Mouse (Mus musculus) heart, embryonic 16.5 days (tissue): ENCODE measurements around the gene Asb2. TPM values are rescaled to one million over a fixed set of nuclear protein-coding genes. Genes with fewer than 3 reads are reported as not detected.

Experiments used
- ATAC-seq: fragments of 200-750 bp; cut with Nextera tagmentation; replicated peaks from 2 replicates; pipeline ENCODE4 v1.8.0; 2017; ENCODE audit warnings: moderate number of reproducible peaks; ENCODE audit not compliant: insufficient read depth, low FRiP score; ENCODE audit errors: extremely low read depth
- H3K27ac ChIP-seq: fragments of 300-500 bp; sonication (generic); 2 replicates; pipeline ENCODE4 v1.5.1; 2014; ENCODE audit warnings: mild to moderate bottlenecking, low read length, control low read depth, moderate library complexity
- H3K27me3 ChIP-seq: fragments of 300-500 bp; sonication (generic); 2 replicates; pipeline ENCODE4 v1.6.1; 2014; ENCODE audit warnings: low read length, mixed read lengths; ENCODE audit not compliant: control insufficient read depth, insufficient read depth
- H3K36me3 ChIP-seq: fragments of 300-500 bp; sonication (generic); 2 replicates; pipeline ENCODE4 v1.6.1; 2014; ENCODE audit not compliant: control insufficient read depth, insufficient read depth
- H3K4me1 ChIP-seq: fragments of 300-500 bp; sonication (generic); 2 replicates; pipeline ENCODE4 v1.6.1; 2014; ENCODE audit warnings: low read length, mixed read lengths; ENCODE audit not compliant: control insufficient read depth, insufficient read depth
- H3K4me2 ChIP-seq: fragments of 300-500 bp; sonication (generic); 2 replicates; pipeline ENCODE4 v1.6.1; 2014; ENCODE audit warnings: low read depth, mild to moderate bottlenecking, control low read depth, low read length
- H3K4me3 ChIP-seq: fragments of 300-500 bp; sonication (generic); 2 replicates; pipeline ENCODE4 v1.5.1; 2014; ENCODE audit warnings: mild to moderate bottlenecking, control low read depth, low read length
- H3K9ac ChIP-seq: fragments of 300-500 bp; sonication (generic); 2 replicates; pipeline ENCODE4 v1.6.1; 2014; ENCODE audit warnings: low read length, control low read depth
- H3K9me3 ChIP-seq: fragments of 300-500 bp; sonication (generic); replicated peaks from 2 replicates; pipeline ENCODE4 v1.6.1; 2016; ENCODE audit warnings: low read length; ENCODE audit not compliant: control insufficient read depth
- WGBS: fragments of 180-500 bp; shearing (Covaris S2); extraction: QIAGEN DNeasy Blood & Tissue Kit; methylation state at CpG from one replicate; pipeline ENCODE4 v1.1.7; 2014; 5-methylcytosine and 5-hydroxymethylcytosine counted together
- polyA plus RNA-seq: library from polyadenylated mRNA; unstranded; fragments of >200 nt; fragmentation: Nextera tagmentation; extraction: Ambion mirVana; gene quantifications from 2 replicates; pipeline ENCODE4 v1.2.1, GENCODE M21; 2015

Gene Asb2
- polyA plus RNA-seq, 1 experiment from 2014 or later, result 264 TPM

GRCm38 (mm10) chr12:103353538-103353937, 2.3 kb downstream of the Asb2 start:
- H3K4me2 ChIP-seq, result peak overlapping the region; percentile 65
- WGBS, result 3% methylated on average over 5 of the region's 5 CpGs
- peak overlapping the region; percentile 49 for H3K4me3 ChIP-seq
- peak overlapping the region; percentile 69 for H3K9ac ChIP-seq
- H3K4me1 ChIP-seq, result peaks cover 18% of the 10 kb centered on the region
- H3K9me3 ChIP-seq, result no peaks in the 10 kb centered on the region
- peak; percentile 89 for ATAC-seq
- H3K27ac ChIP-seq, result peak overlapping the region; percentile 92
- H3K27me3 ChIP-seq, result no peaks in the 10 kb centered on the region
- peaks cover 6% of the 10 kb centered on the region for H3K36me3 ChIP-seq

- H3K36me3 ChIP-seq, result peaks cover 6% of the 10 kb centered on the region
- no peaks in the 10 kb centered on the region for H3K27me3 ChIP-seq
- H3K4me1 ChIP-seq, result peaks cover 15% of the 10 kb centered on the region
- 0 out of 2 replicates have a peak overlapping the region, but pooled peaks have one; percentile 0 for H3K4me3 ChIP-seq
- WGBS, result 82% methylated on average over 6 of the region's 6 CpGs
- ATAC-seq, result no peak
- peak overlapping the region; percentile 35 for H3K9ac ChIP-seq
- H3K4me2 ChIP-seq, result peak overlapping the region; percentile 65
- H3K27ac ChIP-seq, result peak overlapping the region; percentile 92
- H3K9me3 ChIP-seq, result no peaks in the 10 kb centered on the region
Observed at GRCm38 (mm10) chr12:103352735-103353134, 3.1 kb downstream of the Asb2 start.

GRCm38 (mm10) chr12:103348506-103348905, 7.3 kb downstream of the Asb2 start:
- Histone ChIP-seq H3K4me3 (no peak overlapping the region), H3K27me3 (no peaks in the 10 kb centered on the region), H3K27ac (no peak overlapping the region), H3K9me3 (no peaks in the 10 kb centered on the region), H3K4me2 (no peak overlapping the region), H3K4me1 (peaks cover 20% of the 10 kb centered on the region), H3K36me3 (peaks cover 12% of the 10 kb centered on the region), H3K9ac (no peak overlapping the region)
- ATAC-seq, result no peak
- WGBS, result 7% methylated on average over 3 of the region's 3 CpGs

GRCm38 (mm10) chr12:103347406-103347805, 8.4 kb downstream of the Asb2 start:
- no peak for ATAC-seq
- Histone ChIP-seq H3K9me3 (no peaks in the 10 kb centered on the region), H3K27ac (no peak overlapping the region), H3K4me1 (peaks cover 16% of the 10 kb centered on the region), H3K4me2 (no peak overlapping the region), H3K4me3 (no peak overlapping the region), H3K9ac (no peak overlapping the region), H3K36me3 (peaks cover 12% of the 10 kb centered on the region), H3K27me3 (no peaks in the 10 kb centered on the region)
- WGBS, result 39% methylated on average over 5 of the region's 5 CpGs

GRCm38 (mm10) chr12:103346945-103347344, 8.9 kb downstream of the Asb2 start:
- ATAC-seq, result no peak
- Histone ChIP-seq H3K9me3 (no peaks in the 10 kb centered on the region), H3K9ac (no peak overlapping the region), H3K4me2 (no peak overlapping the region), H3K27ac (no peak overlapping the region), H3K4me1 (peaks cover 16% of the 10 kb centered on the region), H3K27me3 (no peaks in the 10 kb centered on the region), H3K4me3 (no peak overlapping the region), H3K36me3 (peaks cover 12% of the 10 kb centered on the region)
- WGBS, result 59% methylated on average over 8 of the region's 8 CpGs

- 83% methylated on average over 7 of the region's 7 CpGs for WGBS
- no peak overlapping the region for H3K4me3 ChIP-seq
- no peak overlapping the region for H3K27ac ChIP-seq
- H3K9ac ChIP-seq, result no peak overlapping the region
- H3K4me1 ChIP-seq, result peaks cover 16% of the 10 kb centered on the region
- no peak for ATAC-seq
- no peaks in the 10 kb centered on the region for H3K27me3 ChIP-seq
- H3K36me3 ChIP-seq, result peaks cover 6% of the 10 kb centered on the region; the same call in 1 of the 2 replicates
- no peak overlapping the region for H3K4me2 ChIP-seq
- H3K9me3 ChIP-seq, result no peaks in the 10 kb centered on the region
Observed at GRCm38 (mm10) chr12:103344934-103345333, 10.9 kb downstream of the Asb2 start.

- no peak for ATAC-seq
- H3K4me3 ChIP-seq, result no peak overlapping the region
- no peak overlapping the region for H3K4me2 ChIP-seq
- H3K4me1 ChIP-seq, result peaks cover 27% of the 10 kb centered on the region
- WGBS, result 61% methylated on average over 8 of the region's 8 CpGs
- no peaks in the 10 kb centered on the region for H3K27me3 ChIP-seq
- H3K36me3 ChIP-seq, result peaks cover 9% of the 10 kb centered on the region; the same call in 1 of the 2 replicates
- no peak overlapping the region for H3K9ac ChIP-seq
- no peaks in the 10 kb centered on the region for H3K9me3 ChIP-seq
- no peak overlapping the region for H3K27ac ChIP-seq
Observed at GRCm38 (mm10) chr12:103343456-103343855, 12.3 kb downstream of the Asb2 start.

- Histone ChIP-seq H3K9me3 (no peaks in the 10 kb centered on the region), H3K36me3 (peaks cover 9% of the 10 kb centered on the region; the same call in 1 of the 2 replicates), H3K4me2 (no peak overlapping the region), H3K27ac (no peak overlapping the region), H3K9ac (no peak overlapping the region), H3K27me3 (no peaks in the 10 kb centered on the region), H3K4me1 (peaks cover 16% of the 10 kb centered on the region), H3K4me3 (no peak overlapping the region)
- 69% methylated on average over 5 of the region's 5 CpGs for WGBS
- ATAC-seq, result no peak
Observed at GRCm38 (mm10) chr12:103341212-103341611, 14.6 kb downstream of the Asb2 start.

GRCm38 (mm10) chr12:103338162-103338798, 17.5 kb downstream of the Asb2 start:
- Histone ChIP-seq H3K27me3 (no peaks in the 10 kb centered on the region), H3K4me2 (peak overlapping the region; percentile 69), H3K4me3 (peak overlapping the region; percentile 66), H3K4me1 (peaks cover 26% of the 10 kb centered on the region), H3K27ac (peak overlapping the region; percentile 97), H3K9me3 (no peaks in the 10 kb centered on the region), H3K36me3 (peaks cover 16% of the 10 kb centered on the region), H3K9ac (peak overlapping the region; percentile 88)
- ATAC-seq, result peak; percentile 70
- WGBS, result 31% methylated on average over 14 of the region's 14 CpGs
